Mouse (Mus musculus): ENCODE measurements around the gene Angel1. TPM values are rescaled to one million over a fixed set of nuclear protein-coding genes. Genes with fewer than 3 reads are reported as not detected.

Angel1 gene
- 0.92 TPM for polyA plus RNA-seq (2012; fragmentation: generic; extraction: Trizol)
- long read RNA-seq, experiment 1 = 0 reads
- long read RNA-seq, experiment 2, transcript Angel1-201 (10 exons, 3,850 nt) = major isoform, 10 of 13 reads
- long read RNA-seq, experiment 2, partial matches to known transcripts = 2 of 13 reads
- long read RNA-seq, experiment 2, other reads (novel, unspliced or antisense) = 1 of 13 reads

GRCm38 (mm10) chr12:86726120-86726640 lies at the start of gene Angel1:
Angel1 (minus strand) TSS chr12:86726460.
- Histone ChIP-seq H3K36me3 (ENCODE audit: control insufficient read depth, insufficient read depth) (no peaks in the 10 kb centered on the region), H3K79me3 (ENCODE audit: low read depth) (no peaks in the 10 kb centered on the region), H3ac (ENCODE audit: control insufficient read depth, insufficient read length, low read depth) (peak within 1 kb of the TSS; percentile 72), H3K79me2 (ENCODE audit: control insufficient read depth, insufficient read depth) (no peaks in the 10 kb centered on the region), H3K27me3 (ENCODE audit: control insufficient read depth, insufficient read depth, insufficient read length) (peaks cover 4% of the 10 kb centered on the region), H3K4me3 (ENCODE audit: insufficient read depth, poor library complexity, severe bottlenecking) (peak within 1 kb of the TSS; percentile 36)
- TF ChIP-seq MYOD1 (IDR thresholded peaks at IDR 0.05; ENCODE audit: control insufficient read depth, insufficient read length, low read depth) = no peak
- peak; percentile 13 for TF ChIP-seq MAX (IDR thresholded peaks at IDR 0.05)

- H3ac ChIP-seq (ENCODE audit: control insufficient read depth, insufficient read length, low read depth) = no peak overlapping the region
- no peaks in the 10 kb centered on the region for H3K36me3 ChIP-seq (ENCODE audit: control insufficient read depth, insufficient read depth)
- H3K79me3 ChIP-seq (ENCODE audit: low read depth) = no peaks in the 10 kb centered on the region
- H3K79me2 ChIP-seq (ENCODE audit: control insufficient read depth, insufficient read depth) = no peaks in the 10 kb centered on the region
- TF ChIP-seq USF1 (IDR thresholded peaks at IDR 0.05; ENCODE audit: low read depth) (no peak), MYOD1 (IDR thresholded peaks at IDR 0.05; ENCODE audit: control insufficient read depth, insufficient read length, low read depth) (no peak), MYOG (IDR thresholded peaks at IDR 0.05; ENCODE audit: control insufficient read depth, extremely low read depth, insufficient read length) (no peak)
- H3K27me3 ChIP-seq (ENCODE audit: control insufficient read depth, insufficient read depth, insufficient read length) = no peaks in the 10 kb centered on the region
- H3K4me3 ChIP-seq (ENCODE audit: insufficient read depth, poor library complexity, severe bottlenecking) = no peak overlapping the region
These were observed 49.5 kb upstream of the Angel1 start for GRCm38 (mm10) chr12:86775561-86776280.

- H3K79me2 ChIP-seq (ENCODE audit: control insufficient read depth, insufficient read depth) = no peaks in the 10 kb centered on the region
- H3ac ChIP-seq (ENCODE audit: control insufficient read depth, insufficient read length, low read depth) = no peak overlapping the region
- H3K36me3 ChIP-seq (ENCODE audit: control insufficient read depth, insufficient read depth) = no peaks in the 10 kb centered on the region
- TF ChIP-seq CTCF (IDR thresholded peaks at IDR 0.05; ENCODE audit: control insufficient read depth, insufficient read depth, insufficient read length) (no peak), USF1 (IDR thresholded peaks at IDR 0.05; ENCODE audit: low read depth) (no peak), CEBPB (IDR thresholded peaks at IDR 0.05; ENCODE audit: low read depth) (no peak), MYOD1 (IDR thresholded peaks at IDR 0.05; ENCODE audit: control insufficient read depth, insufficient read length, low read depth) (no peak), MYOG (IDR thresholded peaks at IDR 0.05; ENCODE audit: control insufficient read depth, extremely low read depth, insufficient read length) (no peak), FOSL1 (IDR thresholded peaks at IDR 0.05; ENCODE audit: insufficient read depth, low read length, poor library complexity, severe bottlenecking) (no peak), MAX (IDR thresholded peaks at IDR 0.05) (no peak)
- H3K27me3 ChIP-seq (ENCODE audit: control insufficient read depth, insufficient read depth, insufficient read length) = no peaks in the 10 kb centered on the region
- H3K4me3 ChIP-seq (ENCODE audit: insufficient read depth, poor library complexity, severe bottlenecking) = no peak overlapping the region
- H3K79me3 ChIP-seq (ENCODE audit: low read depth) = no peaks in the 10 kb centered on the region
These were observed 46.3 kb upstream of the Angel1 start for GRCm38 (mm10) chr12:86772551-86772950.

GRCm38 (mm10) chr12:86771823-86772427 lies 45.7 kb upstream of the Angel1 start:
- Histone ChIP-seq H3K27me3 (ENCODE audit: control insufficient read depth, insufficient read depth, insufficient read length) (no peaks in the 10 kb centered on the region), H3K79me3 (ENCODE audit: low read depth) (no peaks in the 10 kb centered on the region), H3ac (ENCODE audit: control insufficient read depth, insufficient read length, low read depth) (no peak overlapping the region), H3K79me2 (ENCODE audit: control insufficient read depth, insufficient read depth) (no peaks in the 10 kb centered on the region), H3K36me3 (ENCODE audit: control insufficient read depth, insufficient read depth) (no peaks in the 10 kb centered on the region), H3K4me3 (ENCODE audit: insufficient read depth, poor library complexity, severe bottlenecking) (no peak overlapping the region)
- TF ChIP-seq USF1 (IDR thresholded peaks at IDR 0.05; ENCODE audit: low read depth) (no peak), CTCF (IDR thresholded peaks at IDR 0.05; ENCODE audit: control insufficient read depth, insufficient read depth, insufficient read length) (peak; percentile 85)

- no peak overlapping the region for H3ac ChIP-seq (ENCODE audit: control insufficient read depth, insufficient read length, low read depth)
- peaks cover 3% of the 10 kb centered on the region for H3K27me3 ChIP-seq (ENCODE audit: control insufficient read depth, insufficient read depth, insufficient read length)
These were observed 44.7 kb upstream of the Angel1 start for GRCm38 (mm10) chr12:86770927-86771326.

GRCm38 (mm10) chr12:86770261-86770670 lies 44.0 kb upstream of the Angel1 start:
- H3K79me2 ChIP-seq (ENCODE audit: control insufficient read depth, insufficient read depth) = no peaks in the 10 kb centered on the region
- no peak for TF ChIP-seq MYOD1 (IDR thresholded peaks at IDR 0.05; ENCODE audit: control insufficient read depth, insufficient read length, low read depth)
- no peak for TF ChIP-seq FOSL1 (IDR thresholded peaks at IDR 0.05; ENCODE audit: insufficient read depth, low read length, poor library complexity, severe bottlenecking)
- TF ChIP-seq USF1 (IDR thresholded peaks at IDR 0.05; ENCODE audit: low read depth) = no peak
- no peaks in the 10 kb centered on the region for H3K79me3 ChIP-seq (ENCODE audit: low read depth)
- no peak overlapping the region for H3K4me3 ChIP-seq (ENCODE audit: insufficient read depth, poor library complexity, severe bottlenecking)
- no peak overlapping the region for H3ac ChIP-seq (ENCODE audit: control insufficient read depth, insufficient read length, low read depth)
- H3K36me3 ChIP-seq (ENCODE audit: control insufficient read depth, insufficient read depth) = no peaks in the 10 kb centered on the region
- H3K27me3 ChIP-seq (ENCODE audit: control insufficient read depth, insufficient read depth, insufficient read length) = peaks cover 3% of the 10 kb centered on the region

More at GRCm38 (mm10) chr12:86770927-86771326, 44.7 kb upstream of the Angel1 start:
- H3K4me3 ChIP-seq (ENCODE audit: insufficient read depth, poor library complexity, severe bottlenecking) = no peak overlapping the region
- no peak for TF ChIP-seq CEBPB (IDR thresholded peaks at IDR 0.05; ENCODE audit: low read depth)
- no peak for TF ChIP-seq CTCF (IDR thresholded peaks at IDR 0.05; ENCODE audit: control insufficient read depth, insufficient read depth, insufficient read length)
- no peak for TF ChIP-seq FOSL1 (IDR thresholded peaks at IDR 0.05; ENCODE audit: insufficient read depth, low read length, poor library complexity, severe bottlenecking)
- no peak for TF ChIP-seq USF1 (IDR thresholded peaks at IDR 0.05; ENCODE audit: low read depth)
- no peak for TF ChIP-seq MYOD1 (IDR thresholded peaks at IDR 0.05; ENCODE audit: control insufficient read depth, insufficient read length, low read depth)
- no peak for TF ChIP-seq MYOG (IDR thresholded peaks at IDR 0.05; ENCODE audit: control insufficient read depth, extremely low read depth, insufficient read length)
- TF ChIP-seq MAX (IDR thresholded peaks at IDR 0.05) = no peak
- no peaks in the 10 kb centered on the region for H3K79me3 ChIP-seq (ENCODE audit: low read depth)
- no peaks in the 10 kb centered on the region for H3K79me2 ChIP-seq (ENCODE audit: control insufficient read depth, insufficient read depth)
- H3K36me3 ChIP-seq (ENCODE audit: control insufficient read depth, insufficient read depth) = no peaks in the 10 kb centered on the region

Data from C2C12 (cell line).